Mouse (Mus musculus) heart, embryonic 13.5 days (tissue): Measurements from ENCODE around the gene Mrln. TPM values are rescaled to one million over a fixed set of nuclear protein-coding genes. Genes with fewer than 3 reads are reported as not detected.
A peak's percentile ranks its signal among the peaks of the same experiment; 100 is the strongest.

ENCODE experiments used
- ATAC-seq: fragments of 200-750 bp; cut with Nextera tagmentation; 2 replicates; pipeline ENCODE4 v1.8.0; 2017; ENCODE audit warnings: moderate TSS enrichment; ENCODE audit not compliant: insufficient number of reproducible peaks, low FRiP score, low TSS enrichment; ENCODE audit errors: extremely low read depth
- H3K27ac ChIP-seq: fragments of 300-500 bp; sonication (generic); replicated peaks from 2 replicates; pipeline ENCODE4 v1.5.1; 2015; ENCODE audit warnings: moderate library complexity, mild to moderate bottlenecking, inconsistent platforms
- H3K27me3 ChIP-seq: fragments of 300-500 bp; sonication (generic); replicated peaks from 2 replicates; pipeline ENCODE4 v1.6.1; 2015; ENCODE audit warnings: mild to moderate bottlenecking, inconsistent platforms
- H3K36me3 ChIP-seq: fragments of 300-500 bp; sonication (generic); 2 replicates; pipeline ENCODE4 v1.6.1; 2015; ENCODE audit warnings: mild to moderate bottlenecking, inconsistent platforms
- H3K4me1 ChIP-seq: fragments of 300-500 bp; sonication (generic); 2 replicates; pipeline ENCODE4 v1.6.1; 2015; ENCODE audit warnings: inconsistent platforms
- H3K4me2 ChIP-seq: fragments of 300-500 bp; sonication (generic); 2 replicates; pipeline ENCODE4 v1.6.1; 2015; ENCODE audit warnings: inconsistent platforms, mild to moderate bottlenecking, moderate library complexity
- H3K4me3 ChIP-seq: fragments of 300-500 bp; sonication (generic); 2 replicates; pipeline ENCODE4 v1.5.1; 2015; ENCODE audit warnings: moderate library complexity, mild to moderate bottlenecking, inconsistent platforms
- H3K9ac ChIP-seq: fragments of 300-500 bp; sonication (generic); 2 replicates; pipeline ENCODE4 v1.6.1; 2015; ENCODE audit warnings: inconsistent platforms, mild to moderate bottlenecking, moderate library complexity
- H3K9me3 ChIP-seq: fragments of 300-500 bp; sonication (generic); 2 replicates; pipeline ENCODE4 v1.6.1; 2016; ENCODE audit warnings: inconsistent platforms
- WGBS: fragments of 180-500 bp; shearing (Covaris S2); methylation state at CpG from one replicate; pipeline ENCODE4 v1.1.7; 2015; ENCODE audit warnings: mixed read lengths; 5-methylcytosine and 5-hydroxymethylcytosine counted together
- polyA plus RNA-seq: library from polyadenylated mRNA; unstranded; fragments of >200 nt; fragmentation: Nextera tagmentation; extraction: Ambion mirVana; gene quantifications from 2 replicates; pipeline ENCODE4 v1.2.1, GENCODE M21; 2015

The Mrln gene
- polyA plus RNA-seq, 1 experiment from 2014 or later = 0.57 TPM

DNA sequence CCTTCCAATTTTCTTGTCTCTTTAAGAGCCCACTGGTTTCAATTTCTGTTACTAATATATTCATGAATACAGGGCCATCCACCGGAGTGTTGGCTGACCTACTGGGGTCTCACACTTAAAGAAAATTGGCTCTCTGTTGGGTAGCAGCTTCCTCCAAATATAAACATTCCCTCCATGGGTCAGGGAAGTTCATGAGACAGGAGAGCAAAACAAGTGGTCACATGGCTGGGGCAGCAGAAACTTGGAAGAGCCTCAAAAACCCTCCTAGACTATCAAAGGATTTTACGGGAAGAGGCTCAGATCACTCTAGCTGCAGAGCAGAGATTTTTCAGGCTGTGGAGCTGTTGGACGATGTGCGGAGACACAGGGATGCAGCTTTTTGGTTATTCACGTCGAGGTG is 21.3 kb downstream of the Mrln start:
- no peaks in the 10 kb centered on the region for H3K4me1 ChIP-seq
- no peak overlapping the region for H3K9ac ChIP-seq
- no peaks in the 10 kb centered on the region for H3K9me3 ChIP-seq
- no peak overlapping the region for H3K4me3 ChIP-seq
- H3K36me3 ChIP-seq = no peaks in the 10 kb centered on the region
- H3K27me3 ChIP-seq = no peaks in the 10 kb centered on the region
- no peak overlapping the region for H3K4me2 ChIP-seq
- 60% methylated on average over 6 of the region's 6 CpGs for WGBS
- H3K27ac ChIP-seq = no peak overlapping the region
- no peak for ATAC-seq

- ATAC-seq = no peak
- no peak overlapping the region for H3K4me3 ChIP-seq
- H3K27ac ChIP-seq = no peak overlapping the region
- no peaks in the 10 kb centered on the region for H3K27me3 ChIP-seq
- no peak overlapping the region for H3K9ac ChIP-seq
- no peaks in the 10 kb centered on the region for H3K4me1 ChIP-seq
- H3K9me3 ChIP-seq = no peaks in the 10 kb centered on the region
- no peaks in the 10 kb centered on the region for H3K36me3 ChIP-seq
- H3K4me2 ChIP-seq = no peak overlapping the region
Measured at GRCm38 (mm10) chr10:70226608-70227007, 22.1 kb downstream of the Mrln start.

DNA sequence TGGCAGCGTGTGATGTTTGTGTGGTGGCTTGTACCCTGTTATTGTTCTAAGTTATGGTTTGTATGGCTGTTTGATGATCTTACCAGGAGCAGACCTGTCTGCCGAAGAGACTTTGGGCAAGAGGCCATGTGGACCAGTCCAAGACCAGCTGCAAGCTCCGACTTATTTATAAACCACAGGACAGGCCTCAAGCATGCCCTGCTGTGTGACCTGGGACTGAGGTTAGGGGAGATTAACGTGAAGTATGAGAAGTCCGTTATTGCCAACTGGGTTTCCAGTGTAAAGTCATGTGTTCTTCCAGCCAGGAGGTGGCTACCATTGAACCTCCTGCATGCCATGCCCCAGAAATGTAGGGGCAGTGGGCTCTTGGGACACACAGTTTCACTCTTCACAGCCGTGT is 25.9 kb downstream of the Mrln start:
- no peak for ATAC-seq

GRCm38 (mm10) chr10:70237936-70238335 is 33.5 kb downstream of the Mrln start:
- no peak overlapping the region for H3K4me2 ChIP-seq
- no peaks in the 10 kb centered on the region; the same call in 1 of the 2 replicates for H3K4me1 ChIP-seq
- H3K27ac ChIP-seq = no peak overlapping the region
- no peak for ATAC-seq
- H3K9ac ChIP-seq = no peak overlapping the region
- no peaks in the 10 kb centered on the region for H3K9me3 ChIP-seq
- H3K4me3 ChIP-seq = no peak overlapping the region
- peaks cover 4% of the 10 kb centered on the region; the same call in 1 of the 2 replicates for H3K27me3 ChIP-seq
- 57% methylated on average over 2 of the region's 2 CpGs for WGBS
- H3K36me3 ChIP-seq = no peaks in the 10 kb centered on the region

More for the DNA sequence above, 25.9 kb downstream of the Mrln start:
- H3K4me2 ChIP-seq = no peak overlapping the region
- no peak overlapping the region for H3K9ac ChIP-seq
- no peak overlapping the region for H3K27ac ChIP-seq
- no peak overlapping the region for H3K4me3 ChIP-seq
- no peaks in the 10 kb centered on the region for H3K4me1 ChIP-seq
- WGBS = 72% methylated on average over 6 of the region's 6 CpGs
- no peaks in the 10 kb centered on the region for H3K9me3 ChIP-seq
- H3K36me3 ChIP-seq = no peaks in the 10 kb centered on the region
- H3K27me3 ChIP-seq = no peaks in the 10 kb centered on the region

DNA sequence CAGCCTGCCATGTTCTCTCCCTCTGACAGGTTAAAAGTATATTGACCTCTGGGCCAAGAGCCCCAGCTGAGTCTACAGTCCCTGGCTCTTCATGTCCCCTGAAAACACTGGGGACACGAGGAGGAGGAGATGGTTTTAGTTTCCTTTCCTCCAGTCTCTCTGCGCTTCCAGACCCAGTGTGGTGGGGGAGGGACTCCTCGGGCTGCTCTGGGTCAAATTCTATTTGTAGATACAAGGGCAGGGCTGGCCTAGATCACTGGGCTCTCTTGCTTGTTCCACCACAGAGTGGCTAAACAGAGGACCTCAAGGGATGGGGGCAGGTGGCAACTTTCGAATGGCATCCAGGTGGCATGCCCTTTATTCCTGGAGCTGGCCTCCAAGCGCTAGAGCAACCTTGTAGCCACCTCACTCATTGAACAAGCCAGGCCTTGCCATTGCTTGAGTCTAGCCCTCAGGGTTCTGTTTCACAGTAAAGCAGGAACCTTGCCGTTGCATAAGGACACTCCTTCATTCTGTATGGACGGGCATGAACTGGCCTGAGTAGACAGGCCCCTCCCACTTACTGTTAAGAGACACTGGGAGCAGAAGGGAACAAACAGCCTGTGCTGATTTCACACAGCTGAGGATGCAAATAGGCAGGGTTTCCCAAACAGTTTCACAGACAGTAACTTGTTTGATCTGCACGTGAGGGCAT is 38.4 kb downstream of the Mrln start:
- no peak overlapping the region for H3K9ac ChIP-seq
- peaks cover 15% of the 10 kb centered on the region for H3K4me1 ChIP-seq
- no peak; the same call in 1 of the 2 replicates for ATAC-seq
- 39% methylated on average over 8 of the region's 8 CpGs for WGBS
- no peak overlapping the region for H3K27ac ChIP-seq
- H3K9me3 ChIP-seq = no peaks in the 10 kb centered on the region
- no peak overlapping the region for H3K4me2 ChIP-seq
- no peaks in the 10 kb centered on the region for H3K36me3 ChIP-seq
- H3K4me3 ChIP-seq = no peak overlapping the region
- peaks cover 38% of the 10 kb centered on the region for H3K27me3 ChIP-seq

DNA sequence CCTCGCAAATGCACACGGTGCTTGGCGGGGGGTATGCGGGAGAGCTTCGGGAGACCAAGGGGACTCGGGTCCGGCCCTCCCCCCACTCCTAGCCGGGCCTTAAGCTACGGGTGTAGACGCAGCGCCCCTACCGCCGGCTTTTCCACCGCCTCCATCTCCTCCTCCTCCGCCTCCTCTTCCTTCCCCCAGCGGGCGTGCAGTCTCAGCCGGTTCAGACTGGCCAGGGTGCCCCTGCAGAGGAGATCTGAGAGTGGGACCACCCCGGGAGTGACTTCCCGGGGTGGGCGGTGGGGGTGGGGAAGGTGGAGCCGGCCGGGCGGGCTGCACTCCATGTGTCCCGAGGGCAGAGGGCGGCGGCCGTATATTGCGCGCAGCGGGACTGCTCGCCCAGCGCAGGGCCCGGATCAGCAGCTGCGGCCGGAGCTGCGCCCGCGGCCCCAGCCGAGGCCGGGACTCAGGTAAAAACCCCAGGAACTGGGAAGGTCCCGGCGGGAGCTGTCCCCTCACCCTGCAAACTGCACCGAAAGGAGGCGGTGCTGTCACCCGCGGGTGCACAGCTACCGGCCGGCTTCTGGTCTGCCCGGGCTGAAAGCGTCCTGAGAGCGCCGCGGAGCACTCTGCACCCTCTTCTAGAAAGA is 40.6 kb downstream of the Mrln start, which contains the start of gene Slc16a9:
Slc16a9 (plus strand) TSS at position 180 of the 638 bp plus-strand sequence.
- Histone ChIP-seq H3K4me3 (peak within 1 kb of the TSS; percentile 76), H3K9me3 (no peaks in the 10 kb centered on the region), H3K36me3 (no peaks in the 10 kb centered on the region), H3K4me1 (peaks cover 15% of the 10 kb centered on the region), H3K27ac (no peak within 1 kb of the TSS), H3K9ac (peak within 1 kb of the TSS; percentile 82), H3K27me3 (peaks cover 45% of the 10 kb centered on the region), H3K4me2 (peak within 1 kb of the TSS; percentile 98)
- peak; percentile 68; the same call in 1 of the 2 replicates for ATAC-seq
- WGBS = under 1% methylated on average over 54 of the region's 54 CpGs

GRCm38 (mm10) chr10:70245559-70245945 is 41.1 kb downstream of the Mrln start:
- H3K36me3 ChIP-seq = no peaks in the 10 kb centered on the region
- peak overlapping the region; percentile 76 for H3K4me3 ChIP-seq
- peak overlapping the region; percentile 98 for H3K4me2 ChIP-seq
- H3K9ac ChIP-seq = peak overlapping the region; percentile 82
- no peaks in the 10 kb centered on the region for H3K9me3 ChIP-seq
- no peak overlapping the region for H3K27ac ChIP-seq
- H3K4me1 ChIP-seq = peaks cover 15% of the 10 kb centered on the region
- ATAC-seq = no peak
- peaks cover 45% of the 10 kb centered on the region for H3K27me3 ChIP-seq
- 2% methylated on average over 16 of the region's 16 CpGs for WGBS

DNA sequence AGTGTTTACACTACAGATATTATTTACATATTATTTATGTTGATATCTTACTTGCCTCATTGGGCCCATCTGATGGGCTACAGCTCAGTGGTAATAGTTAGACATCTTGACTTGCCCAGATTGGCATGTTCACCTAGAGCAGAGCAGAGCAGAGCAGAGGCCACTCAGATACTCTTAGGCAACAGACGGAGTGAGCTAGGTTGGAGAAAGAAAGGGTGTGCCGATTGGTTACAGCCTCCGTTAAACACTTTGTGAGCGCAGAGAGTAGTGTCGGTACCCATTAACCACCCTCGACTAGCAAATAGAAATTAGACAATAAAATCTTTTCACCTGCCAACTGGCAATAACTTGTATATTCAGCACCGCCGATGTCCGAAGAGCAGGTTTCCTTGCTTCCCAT is 41.6 kb downstream of the Mrln start:
- peak overlapping the region; percentile 98 for H3K4me2 ChIP-seq
- WGBS = 37% methylated on average over 9 of the region's 9 CpGs
- peak overlapping the region; percentile 82; the same call in 1 of the 2 replicates for H3K9ac ChIP-seq
- no peaks in the 10 kb centered on the region for H3K9me3 ChIP-seq
- H3K27me3 ChIP-seq = peaks cover 45% of the 10 kb centered on the region
- no peak for ATAC-seq
- peak overlapping the region; percentile 76 for H3K4me3 ChIP-seq
- H3K27ac ChIP-seq = no peak overlapping the region
- peaks cover 15% of the 10 kb centered on the region for H3K4me1 ChIP-seq
- H3K36me3 ChIP-seq = no peaks in the 10 kb centered on the region

DNA sequence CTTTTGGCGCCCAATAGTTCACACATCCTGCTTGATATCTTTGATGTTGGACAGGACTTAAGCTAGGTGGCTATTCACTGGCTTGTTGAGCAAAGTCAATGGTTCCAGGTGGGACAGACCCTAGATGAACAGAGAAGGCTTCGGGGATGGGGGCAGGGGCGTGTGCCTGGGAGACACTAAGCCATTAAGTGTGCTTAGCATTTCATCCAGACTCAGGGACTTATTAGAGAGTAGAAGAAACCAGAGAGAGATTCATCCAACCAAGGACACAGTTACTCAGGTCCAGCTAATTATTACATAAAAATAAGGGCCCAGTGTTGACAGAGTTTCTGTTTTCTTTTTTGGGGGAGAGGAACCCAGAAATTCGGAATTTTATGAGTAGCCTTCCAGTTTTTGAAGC is 45.9 kb downstream of the Mrln start:
- Histone ChIP-seq H3K27me3 (peaks cover 26% of the 10 kb centered on the region), H3K27ac (no peak overlapping the region), H3K36me3 (no peaks in the 10 kb centered on the region), H3K9me3 (no peaks in the 10 kb centered on the region), H3K4me1 (peaks cover 7% of the 10 kb centered on the region; the same call in 1 of the 2 replicates), H3K9ac (no peak overlapping the region), H3K4me3 (no peak overlapping the region), H3K4me2 (no peak overlapping the region)
- WGBS = 73% methylated on average over 4 of the region's 4 CpGs
- ATAC-seq = no peak

DNA sequence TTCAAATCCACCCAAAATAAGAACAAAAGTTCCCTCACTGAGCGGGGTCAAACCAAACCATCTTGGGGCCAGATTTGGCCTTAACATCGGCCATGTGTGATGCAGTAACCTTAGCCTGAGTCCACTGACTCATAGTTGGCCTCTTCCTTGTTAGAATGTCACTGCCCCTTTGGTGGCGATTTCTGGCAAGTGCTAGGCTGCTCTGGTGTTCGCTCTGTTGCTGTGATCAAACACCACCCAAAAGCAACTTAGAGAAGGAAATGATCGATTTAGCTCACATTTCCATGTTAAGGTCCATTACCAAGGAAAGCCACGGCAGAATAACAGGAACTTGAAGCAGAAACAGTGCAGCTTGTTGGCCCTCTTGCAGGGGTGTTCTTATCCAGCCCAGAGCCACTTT is 46.3 kb downstream of the Mrln start:
- H3K27ac ChIP-seq = no peak overlapping the region
- no peak overlapping the region for H3K9ac ChIP-seq
- no peak for ATAC-seq
- H3K9me3 ChIP-seq = no peaks in the 10 kb centered on the region
- H3K36me3 ChIP-seq = no peaks in the 10 kb centered on the region
- no peak overlapping the region for H3K4me3 ChIP-seq
- H3K4me2 ChIP-seq = no peak overlapping the region
- H3K27me3 ChIP-seq = peaks cover 22% of the 10 kb centered on the region
- peaks cover 4% of the 10 kb centered on the region; the same call in 1 of the 2 replicates for H3K4me1 ChIP-seq
- 72% methylated on average over 6 of the region's 6 CpGs for WGBS

GRCm38 (mm10) chr10:70254666-70255065 is 50.2 kb downstream of the Mrln start:
- 64% methylated on average over 4 of the region's 4 CpGs for WGBS
- no peak overlapping the region for H3K4me2 ChIP-seq
- H3K27me3 ChIP-seq = no peaks in the 10 kb centered on the region
- H3K4me3 ChIP-seq = no peak overlapping the region
- ATAC-seq = no peak
- no peak overlapping the region for H3K9ac ChIP-seq
- H3K4me1 ChIP-seq = no peaks in the 10 kb centered on the region
- no peak overlapping the region for H3K27ac ChIP-seq
- H3K9me3 ChIP-seq = no peaks in the 10 kb centered on the region
- no peaks in the 10 kb centered on the region for H3K36me3 ChIP-seq
